Mouse (Mus musculus) hindbrain, embryonic 14.5 days (tissue): ENCODE measurements around the gene Tdpoz2. TPM values are rescaled to one million over a fixed set of nuclear protein-coding genes. Genes with fewer than 3 reads are reported as not detected.
A peak's percentile ranks its signal among the peaks of the same experiment; 100 is the strongest.
"Not testable (repeated sequence)": the region's sequence is repeated elsewhere in the genome, so short reads cannot be mapped to it uniquely, and the experiment has no call there.

ENCODE experiments used
- ATAC-seq: fragments of 200-750 bp; cut with Nextera tagmentation; 2 replicates; pipeline ENCODE4 v1.8.0; 2017; ENCODE audit warnings: moderate number of reproducible peaks, mild to moderate bottlenecking, moderate TSS enrichment, moderate library complexity; ENCODE audit not compliant: low FRiP score
- DNase-seq: peaks from one replicate; pipeline ENCODE4 v3.0.0-alpha.2; 2015; ENCODE audit warnings: low spot score
- H3K27ac ChIP-seq: fragments of 300-500 bp; sonication (generic); 2 replicates; pipeline ENCODE4 v1.5.1; 2014; ENCODE audit warnings: mild to moderate bottlenecking, moderate library complexity
- H3K27me3 ChIP-seq: fragments of 300-500 bp; sonication (generic); 2 replicates; pipeline ENCODE4 v1.6.1; 2014; ENCODE audit warnings: mild to moderate bottlenecking, low read length, mixed read lengths; ENCODE audit not compliant: control insufficient read depth, insufficient read depth
- H3K36me3 ChIP-seq: fragments of 300-500 bp; sonication (generic); replicated peaks from 2 replicates; pipeline ENCODE4 v1.6.1; 2014; ENCODE audit not compliant: control insufficient read depth, insufficient read depth
- H3K4me1 ChIP-seq: fragments of 300-500 bp; sonication (generic); replicated peaks from 2 replicates; pipeline ENCODE4 v1.6.1; 2014; ENCODE audit warnings: antibody characterized with exemption, low read length, mixed read lengths; ENCODE audit not compliant: control insufficient read depth, insufficient read depth
- H3K4me2 ChIP-seq: fragments of 300-500 bp; sonication (generic); replicated peaks from 2 replicates; pipeline ENCODE4 v1.6.1; 2014; ENCODE audit warnings: mild to moderate bottlenecking, moderate library complexity
- H3K4me3 ChIP-seq: fragments of 300-500 bp; sonication (generic); replicated peaks from 2 replicates; pipeline ENCODE4 v1.5.1; 2014; ENCODE audit warnings: mild to moderate bottlenecking, low read length
- H3K9ac ChIP-seq: fragments of 300-500 bp; sonication (generic); 2 replicates; pipeline ENCODE4 v1.6.1; 2014
- H3K9me3 ChIP-seq: fragments of 300-500 bp; sonication (generic); 2 replicates; pipeline ENCODE4 v1.6.1; 2016; ENCODE audit warnings: low read length; ENCODE audit not compliant: control insufficient read depth
- WGBS: fragments of 180-500 bp; shearing (Covaris S2); extraction: QIAGEN DNeasy Blood & Tissue Kit; methylation state at CpG from one replicate; pipeline ENCODE4 v1.1.7; 2014; 5-methylcytosine and 5-hydroxymethylcytosine counted together
- polyA plus RNA-seq: library from polyadenylated mRNA; unstranded; fragments of >200 nt; fragmentation: Nextera tagmentation; extraction: Ambion mirVana; gene quantifications from 2 replicates; pipeline ENCODE4 v1.2.1, GENCODE M21; 2014

The Tdpoz2 gene
- not detected in 2 replicates for polyA plus RNA-seq

GRCm38 (mm10) chr3:93652586-93652985 lies at the start of gene Tdpoz2:
Gene Tdpoz2 (minus strand): TSS chr3:93652686.
- H3K27me3 ChIP-seq, result no peaks in the 10 kb centered on the region
- H3K4me3 ChIP-seq, result no peak within 1 kb of the TSS
- DNase-seq, result no peak
- H3K27ac ChIP-seq, result no peak within 1 kb of the TSS
- no peaks in the 10 kb centered on the region for H3K36me3 ChIP-seq
- H3K4me2 ChIP-seq, result no peak within 1 kb of the TSS
- no peaks in the 10 kb centered on the region for H3K9me3 ChIP-seq
- WGBS, result 88% methylated on average over 3 of the region's 3 CpGs
- no peak within 1 kb of the TSS for H3K9ac ChIP-seq
- ATAC-seq, result no peak
- no peaks in the 10 kb centered on the region for H3K4me1 ChIP-seq

GRCm38 (mm10) chr3:93692970-93693369 lies 40.5 kb upstream of the Tdpoz2 start, which contains the start of gene Gm37596:
Gene Gm37596 (minus strand): TSS chr3:93693070.
- DNase-seq, H3K27ac ChIP-seq, H3K27me3 ChIP-seq, H3K4me3 ChIP-seq, H3K36me3 ChIP-seq, H3K4me1 ChIP-seq, H3K9ac ChIP-seq, H3K4me2 ChIP-seq, H3K9me3 ChIP-seq, ATAC-seq: not testable (repeated sequence)
- 79% methylated on average over 1 of the region's 2 CpGs for WGBS

GRCm38 (mm10) chr3:93676210-93676609 lies 23.7 kb upstream of the Tdpoz2 start, which contains the start of gene Tdpoz1:
Gene Tdpoz1 (minus strand): TSS chr3:93676310.
- not testable (repeated sequence) for H3K27ac ChIP-seq, H3K4me2 ChIP-seq, ATAC-seq, H3K4me3 ChIP-seq, DNase-seq, H3K9ac ChIP-seq, H3K9me3 ChIP-seq, H3K4me1 ChIP-seq, H3K27me3 ChIP-seq, H3K36me3 ChIP-seq
- WGBS, result 98% methylated on average over 2 of the region's 4 CpGs

GRCm38 (mm10) chr3:93670805-93671503 lies 18.5 kb upstream of the Tdpoz2 start:
- not testable (repeated sequence) for H3K9ac ChIP-seq, H3K27me3 ChIP-seq, H3K4me2 ChIP-seq, DNase-seq, H3K9me3 ChIP-seq, H3K4me1 ChIP-seq, H3K4me3 ChIP-seq, H3K36me3 ChIP-seq, H3K27ac ChIP-seq, ATAC-seq
- 89% methylated on average over 5 of the region's 6 CpGs for WGBS

GRCm38 (mm10) chr3:93654260-93654659 lies 1.8 kb upstream of the Tdpoz2 start:
- ATAC-seq (no peak), DNase-seq (no peak)
- Histone ChIP-seq H3K36me3 (no peaks in the 10 kb centered on the region), H3K4me1 (no peaks in the 10 kb centered on the region), H3K4me2 (no peak overlapping the region), H3K27ac (no peak overlapping the region), H3K9me3 (no peaks in the 10 kb centered on the region), H3K4me3 (no peak overlapping the region), H3K9ac (no peak overlapping the region), H3K27me3 (no peaks in the 10 kb centered on the region)
- WGBS, result 95% methylated on average over 1 of the region's 1 CpGs

- not testable (repeated sequence) for H3K4me1 ChIP-seq, H3K27ac ChIP-seq, H3K36me3 ChIP-seq, H3K4me3 ChIP-seq, DNase-seq, H3K9ac ChIP-seq, H3K27me3 ChIP-seq, H3K9me3 ChIP-seq, H3K4me2 ChIP-seq, ATAC-seq
- WGBS, result 89% methylated on average over 4 of the region's 4 CpGs
These were observed 21.4 kb downstream of the Tdpoz2 start for GRCm38 (mm10) chr3:93630917-93631714.

GRCm38 (mm10) chr3:93608970-93609369 lies 43.5 kb downstream of the Tdpoz2 start:
- H3K4me2 ChIP-seq, H3K4me1 ChIP-seq, H3K27ac ChIP-seq, DNase-seq, H3K9ac ChIP-seq, H3K4me3 ChIP-seq, H3K36me3 ChIP-seq, H3K9me3 ChIP-seq, H3K27me3 ChIP-seq: not testable (repeated sequence)
- peak; percentile 59; the same call in 1 of the 2 replicates for ATAC-seq

- Histone ChIP-seq H3K27ac (no peak overlapping the region), H3K4me3 (no peak overlapping the region), H3K4me2 (no peak overlapping the region), H3K27me3 (no peaks in the 10 kb centered on the region), H3K36me3 (no peaks in the 10 kb centered on the region), H3K4me1 (no peaks in the 10 kb centered on the region), H3K9ac (no peak overlapping the region), H3K9me3 (no peaks in the 10 kb centered on the region)
- WGBS, result 86% methylated on average over 1 of the region's 1 CpGs
- ATAC-seq (no peak), DNase-seq (no peak)
These were observed 50.6 kb downstream of the Tdpoz2 start for GRCm38 (mm10) chr3:93601903-93602302.
